Mouse (Mus musculus) liver, postnatal 0 days (tissue): ENCODE measurements around the gene Gpc6. TPM values are rescaled to one million over a fixed set of nuclear protein-coding genes. Genes with fewer than 3 reads are reported as not detected.

Experiments used
- ATAC-seq: fragments of 200-750 bp; cut with Nextera tagmentation; 2 replicates; pipeline ENCODE4 v1.8.0; 2017; ENCODE audit warnings: mild to moderate bottlenecking, moderate library complexity
- DNase-seq: peaks from one replicate; pipeline ENCODE4 v3.0.0-alpha.2; 2016
- H3K27ac ChIP-seq: fragments of 300-500 bp; sonication (generic); 2 replicates; pipeline ENCODE4 v1.5.1; 2014; ENCODE audit warnings: antibody characterized with exemption, moderate library complexity, mild to moderate bottlenecking, low read depth
- H3K27me3 ChIP-seq: fragments of 300-500 bp; sonication (generic); 2 replicates; pipeline ENCODE4 v1.6.1; 2014; ENCODE audit warnings: low read length, control low read depth, mixed read lengths; ENCODE audit not compliant: insufficient read depth
- H3K36me3 ChIP-seq: fragments of 300-500 bp; sonication (generic); replicated peaks from 2 replicates; pipeline ENCODE4 v1.6.1; 2014; ENCODE audit warnings: mild to moderate bottlenecking, control low read depth, low read length, moderate library complexity, mixed read lengths; ENCODE audit not compliant: insufficient read depth
- H3K4me1 ChIP-seq: fragments of 300-500 bp; sonication (generic); 2 replicates; pipeline ENCODE4 v1.6.1; 2014; ENCODE audit warnings: antibody characterized with exemption, mild to moderate bottlenecking, control low read depth; ENCODE audit not compliant: insufficient read depth
- H3K4me2 ChIP-seq: fragments of 300-500 bp; sonication (generic); 2 replicates; pipeline ENCODE4 v1.6.1; 2014; ENCODE audit warnings: low read depth, mild to moderate bottlenecking, low read length, moderate library complexity, mixed read lengths
- H3K4me3 ChIP-seq: fragments of 300-500 bp; sonication (generic); 2 replicates; pipeline ENCODE4 v1.5.1; 2014; ENCODE audit warnings: low read depth, low read length
- H3K9ac ChIP-seq: fragments of 300-500 bp; sonication (generic); replicated peaks from 2 replicates; pipeline ENCODE4 v1.6.1; 2014; ENCODE audit warnings: mild to moderate bottlenecking, moderate library complexity
- H3K9me3 ChIP-seq: fragments of 300-500 bp; sonication (generic); 2 replicates; pipeline ENCODE4 v1.6.1; 2016; ENCODE audit warnings: mild to moderate bottlenecking, control low read depth, low read length, mixed read lengths
- CTCF ChIP-seq: sonication (generic); IDR thresholded peaks from 2 replicates; pipeline ENCODE4 v1.5.1; 2016; ENCODE audit warnings: antibody characterized with exemption, low read depth
- EP300 ChIP-seq: IDR thresholded peaks from 2 replicates; pipeline ENCODE4 v1.6.1; 2016; ENCODE audit warnings: antibody characterized with exemption, low read depth, mild to moderate bottlenecking
- WGBS: fragments of 180-500 bp; shearing (Covaris S2); extraction: QIAGEN DNeasy Blood & Tissue Kit; methylation state at CpG from one replicate; pipeline ENCODE4 v1.1.7; 2014; ENCODE audit not compliant: insufficient replicate concordance; 5-methylcytosine and 5-hydroxymethylcytosine counted together
- polyA plus RNA-seq: library from polyadenylated mRNA; unstranded; fragments of >200 nt; fragmentation: Nextera tagmentation; extraction: Ambion mirVana; gene quantifications from 2 replicates; pipeline ENCODE4 v1.2.1, GENCODE M21; 2015

Gene Gpc6
- polyA plus RNA-seq, 1 experiment from 2014 or later = 4.8 TPM

DNA sequence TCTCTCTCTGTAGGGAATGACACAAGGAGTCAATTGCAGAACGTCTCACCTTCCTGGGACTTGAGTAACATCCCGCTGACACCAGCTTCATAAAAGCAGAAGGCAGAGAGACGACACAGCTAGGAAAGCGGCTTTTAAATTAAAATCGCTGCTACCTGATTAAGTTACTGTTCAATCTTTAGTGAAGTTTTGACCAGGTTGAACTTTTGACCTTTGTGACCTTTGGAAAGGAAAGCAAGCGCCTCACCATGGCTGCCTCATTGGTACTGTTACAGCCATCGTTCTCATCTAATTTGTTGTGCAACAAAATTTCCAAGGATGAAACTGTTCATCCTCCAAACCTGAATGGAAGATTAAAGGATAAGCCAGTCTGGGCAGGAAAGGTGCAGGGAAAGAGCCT is 830.1 kb downstream of the Gpc6 start:
- peaks cover 3% of the 10 kb centered on the region; the same call in 1 of the 2 replicates for H3K9me3 ChIP-seq
- 61% methylated on average over 7 of the region's 7 CpGs for WGBS
- no peaks in the 10 kb centered on the region for H3K27me3 ChIP-seq
- H3K27ac ChIP-seq = no peak overlapping the region
- TF ChIP-seq EP300 = no peak
- no peak for TF ChIP-seq CTCF
- ATAC-seq (no peak), DNase-seq (no peak)
- H3K4me2 ChIP-seq = no peak overlapping the region
- no peak overlapping the region for H3K9ac ChIP-seq
- 0 out of 2 replicates have a peak, but pooled peaks cover 2% of the 10 kb centered on the region for H3K4me1 ChIP-seq
- no peaks in the 10 kb centered on the region for H3K36me3 ChIP-seq
- no peak overlapping the region for H3K4me3 ChIP-seq

DNA sequence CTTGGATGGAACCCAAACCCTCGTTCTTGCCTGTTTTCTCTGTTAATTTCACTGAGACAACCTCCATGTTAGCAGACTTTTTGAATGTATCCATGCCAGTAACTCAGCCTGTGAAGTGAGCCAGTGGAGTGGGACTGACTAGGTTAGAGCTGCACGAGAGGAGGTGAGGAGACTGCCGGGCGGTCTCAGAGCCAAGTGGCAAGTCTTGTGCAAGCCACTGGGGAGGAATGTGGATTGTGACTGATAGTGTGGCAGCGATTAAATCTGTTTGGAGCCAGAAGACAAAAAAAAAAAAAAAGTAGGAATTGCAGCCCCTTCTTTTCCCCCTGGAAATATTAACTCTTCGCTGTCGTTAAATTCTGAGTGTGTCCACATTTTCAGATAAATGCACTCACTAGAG is 831.4 kb downstream of the Gpc6 start:
- WGBS = 78% methylated on average over 7 of the region's 7 CpGs

DNA sequence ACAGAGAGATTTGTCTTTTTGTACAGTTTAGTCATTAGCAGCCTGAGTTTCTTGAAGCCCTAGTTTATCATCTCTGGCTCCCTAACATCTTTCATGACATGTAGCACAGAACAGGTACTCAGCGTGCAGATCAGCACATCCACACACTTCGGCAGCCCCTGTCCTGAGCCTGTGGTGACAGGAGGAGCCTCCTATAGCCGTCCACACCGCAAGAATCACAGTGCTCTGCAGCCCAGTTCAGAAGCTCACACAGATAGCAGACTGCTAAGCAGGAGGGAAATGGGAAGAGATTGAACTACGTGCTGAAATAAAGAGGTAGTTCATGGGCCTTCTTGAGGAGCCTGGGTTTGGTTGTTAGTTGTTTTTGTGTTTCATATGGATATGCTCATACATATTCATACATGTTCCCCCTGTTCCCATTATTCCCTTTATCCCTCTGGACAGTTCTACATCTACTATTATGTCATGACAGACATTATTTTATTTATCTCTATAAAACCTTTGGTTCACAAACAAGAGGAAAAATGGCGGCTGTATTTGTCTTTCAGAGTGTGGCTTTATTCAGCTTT is 832.8 kb downstream of the Gpc6 start:
- no peak for ATAC-seq
- no peak overlapping the region for H3K9ac ChIP-seq
- WGBS = 76% methylated on average over 6 of the region's 6 CpGs
- no peak for DNase-seq
- TF ChIP-seq CTCF = no peak
- no peak for TF ChIP-seq EP300
- no peaks in the 10 kb centered on the region for H3K9me3 ChIP-seq
- 0 out of 2 replicates have a peak, but pooled peaks cover 2% of the 10 kb centered on the region for H3K4me1 ChIP-seq
- H3K4me2 ChIP-seq = no peak overlapping the region
- H3K27ac ChIP-seq = no peak overlapping the region
- H3K27me3 ChIP-seq = no peaks in the 10 kb centered on the region
- no peak overlapping the region for H3K4me3 ChIP-seq
- no peaks in the 10 kb centered on the region for H3K36me3 ChIP-seq

More for the DNA sequence above, 831.4 kb downstream of the Gpc6 start:
- ATAC-seq = no peak
- no peaks in the 10 kb centered on the region for H3K27me3 ChIP-seq
- no peaks in the 10 kb centered on the region for H3K9me3 ChIP-seq
- H3K4me1 ChIP-seq = 0 out of 2 replicates have a peak, but pooled peaks cover 2% of the 10 kb centered on the region
- no peak overlapping the region for H3K9ac ChIP-seq
- no peak for DNase-seq
- TF ChIP-seq CTCF (no peak), EP300 (no peak)
- H3K36me3 ChIP-seq = no peaks in the 10 kb centered on the region
- no peak overlapping the region for H3K27ac ChIP-seq
- H3K4me3 ChIP-seq = no peak overlapping the region
- H3K4me2 ChIP-seq = no peak overlapping the region

DNA sequence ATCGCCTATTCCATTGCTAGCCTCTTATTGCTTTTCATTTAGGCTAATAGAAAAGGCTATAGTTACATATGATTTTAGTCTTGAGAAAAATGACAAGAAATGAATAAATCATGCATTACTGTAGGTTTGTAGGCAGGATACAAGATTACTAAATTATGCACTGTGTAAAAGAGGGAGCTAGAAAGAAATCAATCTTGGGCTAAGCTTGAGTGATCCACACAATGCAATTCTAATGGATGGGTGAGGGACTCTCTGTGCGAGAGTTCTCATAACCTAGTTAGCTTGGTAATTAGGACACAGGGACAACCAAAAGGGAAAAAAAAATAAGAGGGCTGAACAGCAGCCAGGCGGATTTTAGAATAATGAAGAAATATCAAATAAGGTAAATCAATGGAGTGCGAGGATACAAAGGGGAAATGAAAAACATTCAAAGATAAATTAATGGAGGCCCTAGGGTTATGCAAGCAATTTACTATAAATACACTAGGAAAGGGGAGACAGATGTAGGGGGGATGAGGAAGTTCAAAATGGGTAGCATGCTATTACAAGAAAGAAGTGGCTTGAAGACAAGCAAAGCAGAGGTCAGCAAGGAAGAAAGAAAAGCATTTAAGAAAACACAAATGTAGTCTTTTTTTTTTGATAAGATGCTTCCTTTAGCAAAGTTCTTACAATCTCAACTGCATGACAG is 835.9 kb downstream of the Gpc6 start:
- WGBS = 58% methylated on average over 4 of the region's 4 CpGs
- Histone ChIP-seq H3K4me2 (no peak overlapping the region), H3K9me3 (no peaks in the 10 kb centered on the region), H3K4me1 (no peaks in the 10 kb centered on the region), H3K4me3 (no peak overlapping the region), H3K27ac (no peak overlapping the region), H3K9ac (no peak overlapping the region), H3K36me3 (no peaks in the 10 kb centered on the region), H3K27me3 (no peaks in the 10 kb centered on the region)
- ATAC-seq (no peak), DNase-seq (no peak)
- TF ChIP-seq EP300 (no peak), CTCF (no peak)

DNA sequence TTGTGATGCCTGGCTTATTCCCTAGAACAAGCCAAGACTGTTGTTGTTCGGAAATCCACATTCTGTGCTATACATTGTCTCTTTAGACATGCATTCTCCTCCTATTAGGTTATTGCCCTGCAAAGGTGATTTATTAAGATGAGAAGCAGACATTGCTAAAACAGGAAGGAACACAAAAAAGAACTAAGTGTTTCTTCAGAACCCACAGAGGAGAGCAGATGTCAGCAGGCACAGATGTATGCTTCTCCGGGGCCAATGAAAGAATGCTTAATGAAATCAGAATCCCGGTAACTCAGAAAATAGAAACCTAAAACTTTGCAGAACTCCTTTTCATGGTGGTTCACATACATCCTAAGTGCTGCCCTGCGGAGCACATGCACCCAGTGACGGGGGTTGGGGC is 837.8 kb downstream of the Gpc6 start:
- no peaks in the 10 kb centered on the region for H3K36me3 ChIP-seq
- H3K27ac ChIP-seq = no peak overlapping the region
- H3K4me1 ChIP-seq = no peaks in the 10 kb centered on the region
- TF ChIP-seq CTCF (no peak), EP300 (no peak)
- H3K9me3 ChIP-seq = no peaks in the 10 kb centered on the region
- no peak overlapping the region for H3K4me2 ChIP-seq
- ATAC-seq (no peak), DNase-seq (no peak)
- 61% methylated on average over 5 of the region's 5 CpGs for WGBS
- H3K9ac ChIP-seq = no peak overlapping the region
- no peaks in the 10 kb centered on the region for H3K27me3 ChIP-seq
- H3K4me3 ChIP-seq = no peak overlapping the region

DNA sequence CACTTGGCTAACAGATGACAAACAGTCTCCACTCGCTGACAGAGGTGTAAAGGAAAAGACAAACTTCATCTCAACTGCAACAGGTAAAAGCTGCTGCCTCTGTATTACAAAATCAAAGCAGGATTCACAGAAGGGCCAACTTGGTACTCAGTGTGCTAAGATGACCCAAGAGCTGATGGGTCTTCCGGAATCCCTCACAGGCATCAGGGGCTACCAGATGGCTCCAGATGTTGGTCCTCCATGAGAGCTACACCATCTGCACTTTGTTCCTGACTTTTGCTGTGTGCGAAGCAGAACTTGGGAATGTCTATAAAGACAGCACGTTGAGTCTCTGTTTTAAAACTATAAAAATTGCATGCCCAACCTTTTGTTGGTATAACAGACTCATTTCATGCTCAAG is 842.7 kb downstream of the Gpc6 start:
- no peaks in the 10 kb centered on the region for H3K36me3 ChIP-seq
- DNase-seq = no peak
- no peak for ATAC-seq
- 70% methylated on average over 4 of the region's 4 CpGs for WGBS
- H3K4me2 ChIP-seq = no peak overlapping the region
- TF ChIP-seq EP300 (no peak), CTCF (no peak)
- H3K27ac ChIP-seq = no peak overlapping the region
- no peak overlapping the region for H3K4me3 ChIP-seq
- no peaks in the 10 kb centered on the region for H3K9me3 ChIP-seq
- H3K27me3 ChIP-seq = no peaks in the 10 kb centered on the region
- H3K9ac ChIP-seq = no peak overlapping the region
- H3K4me1 ChIP-seq = no peaks in the 10 kb centered on the region
